Mouse (Mus musculus): ENCODE results near the gene Sgcd. TPM values are rescaled to one million over a fixed set of nuclear protein-coding genes. Genes with fewer than 3 reads are reported as not detected.

Gene Sgcd
- polyA plus RNA-seq, 1 experiment = 7.2 TPM

GRCm38 (mm10) chr11:47885310-47885709 lies 103.5 kb downstream of the Sgcd start:
- no peak overlapping the region for H3K4me3 ChIP-seq

GRCm38 (mm10) chr11:47883545-47883944 lies 105.2 kb downstream of the Sgcd start:
- Histone ChIP-seq H3K79me2 (ENCODE audit: control insufficient read depth, insufficient read depth) (no peaks in the 10 kb centered on the region), H3K27me3 (ENCODE audit: control insufficient read depth, insufficient read depth, insufficient read length) (no peaks in the 10 kb centered on the region), H3K36me3 (ENCODE audit: control insufficient read depth, insufficient read depth) (no peaks in the 10 kb centered on the region), H3ac (ENCODE audit: control insufficient read depth, insufficient read length) (no peak overlapping the region), H3K4me3 (no peak overlapping the region), H3K4me2 (ENCODE audit: low read depth) (no peak overlapping the region)
- TF ChIP-seq MAX (IDR thresholded peaks at IDR 0.05; ENCODE audit: low read depth) = no peak
- no peak for TF ChIP-seq USF1 (IDR thresholded peaks at IDR 0.05; ENCODE audit: low read depth)
- TF ChIP-seq MYOG (IDR thresholded peaks at IDR 0.05; ENCODE audit: control insufficient read depth in 1 of 3, insufficient read depth in 1 of 3, insufficient read length in 2 of 3, low read depth in 2 of 3) = no peak
- no peak for TF ChIP-seq E2F4 (IDR thresholded peaks at IDR 0.05; ENCODE audit: insufficient read depth)
- TF ChIP-seq TCF12 (IDR thresholded peaks at IDR 0.05; ENCODE audit: insufficient read depth, poor library complexity, severe bottlenecking) = no peak
- TF ChIP-seq SRF (IDR thresholded peaks at IDR 0.05; ENCODE audit: control insufficient read depth, insufficient read length, low read depth) = no peak
- TF ChIP-seq CEBPB (IDR thresholded peaks at IDR 0.05; ENCODE audit: insufficient read depth, poor library complexity, severe bottlenecking) = no peak
- no peak for TF ChIP-seq POLR2A (IDR thresholded peaks at IDR 0.05; ENCODE audit: insufficient read length, low read depth)
- no peak for TF ChIP-seq REST (IDR thresholded peaks at IDR 0.05; ENCODE audit: insufficient read depth, insufficient read length)
- TF ChIP-seq POLR2AphosphoS2 (IDR thresholded peaks at IDR 0.05; ENCODE audit: insufficient read length, low read depth) = no peak
- TF ChIP-seq TCF3 (IDR thresholded peaks at IDR 0.05; ENCODE audit: insufficient read length, low read depth) = no peak
- TF ChIP-seq MYOD1 (IDR thresholded peaks at IDR 0.05; ENCODE audit: control insufficient read depth in 1 of 3, insufficient read length in 2 of 3, low read depth in 2 of 3) = no peak

More at GRCm38 (mm10) chr11:47885310-47885709, 103.5 kb downstream of the Sgcd start:
- no peaks in the 10 kb centered on the region for H3K27me3 ChIP-seq (ENCODE audit: control insufficient read depth, insufficient read depth, insufficient read length)
- H3K79me2 ChIP-seq (ENCODE audit: control insufficient read depth, insufficient read depth) = no peaks in the 10 kb centered on the region
- no peak for TF ChIP-seq E2F4 (IDR thresholded peaks at IDR 0.05; ENCODE audit: insufficient read depth)
- TF ChIP-seq TCF3 (IDR thresholded peaks at IDR 0.05; ENCODE audit: insufficient read length, low read depth) = no peak
- TF ChIP-seq MYOG (IDR thresholded peaks at IDR 0.05; ENCODE audit: control insufficient read depth in 1 of 3, insufficient read depth in 1 of 3, insufficient read length in 2 of 3, low read depth in 2 of 3) = no peak
- TF ChIP-seq USF1 (IDR thresholded peaks at IDR 0.05; ENCODE audit: low read depth) = no peak
- TF ChIP-seq REST (IDR thresholded peaks at IDR 0.05; ENCODE audit: insufficient read depth, insufficient read length) = no peak
- no peak for TF ChIP-seq TCF12 (IDR thresholded peaks at IDR 0.05; ENCODE audit: insufficient read depth, poor library complexity, severe bottlenecking)
- no peak for TF ChIP-seq MYOD1 (IDR thresholded peaks at IDR 0.05; ENCODE audit: control insufficient read depth in 1 of 3, insufficient read length in 2 of 3, low read depth in 2 of 3)
- no peak for TF ChIP-seq CEBPB (IDR thresholded peaks at IDR 0.05; ENCODE audit: insufficient read depth, poor library complexity, severe bottlenecking)
- TF ChIP-seq SRF (IDR thresholded peaks at IDR 0.05; ENCODE audit: control insufficient read depth, insufficient read length, low read depth) = no peak
- TF ChIP-seq POLR2AphosphoS2 (IDR thresholded peaks at IDR 0.05; ENCODE audit: insufficient read length, low read depth) = no peak
- TF ChIP-seq MAX (IDR thresholded peaks at IDR 0.05; ENCODE audit: low read depth) = no peak
- no peak for TF ChIP-seq POLR2A (IDR thresholded peaks at IDR 0.05; ENCODE audit: insufficient read length, low read depth)
- no peak overlapping the region for H3K4me2 ChIP-seq (ENCODE audit: low read depth)
- no peak overlapping the region for H3ac ChIP-seq (ENCODE audit: control insufficient read depth, insufficient read length)
- no peaks in the 10 kb centered on the region for H3K36me3 ChIP-seq (ENCODE audit: control insufficient read depth, insufficient read depth)

- H3K36me3 ChIP-seq (ENCODE audit: control insufficient read depth, insufficient read depth) = no peaks in the 10 kb centered on the region
- no peak overlapping the region for H3K4me3 ChIP-seq
- H3K27me3 ChIP-seq (ENCODE audit: control insufficient read depth, insufficient read depth, insufficient read length) = no peaks in the 10 kb centered on the region
- no peak overlapping the region for H3ac ChIP-seq (ENCODE audit: control insufficient read depth, insufficient read length)
- TF ChIP-seq CEBPB (IDR thresholded peaks at IDR 0.05; ENCODE audit: insufficient read depth, poor library complexity, severe bottlenecking) (no peak), REST (IDR thresholded peaks at IDR 0.05; ENCODE audit: insufficient read depth, insufficient read length) (no peak), MYOD1 (IDR thresholded peaks at IDR 0.05; ENCODE audit: control insufficient read depth in 1 of 3, insufficient read length in 2 of 3, low read depth in 2 of 3) (no peak), USF1 (IDR thresholded peaks at IDR 0.05; ENCODE audit: low read depth) (no peak), TCF12 (IDR thresholded peaks at IDR 0.05; ENCODE audit: insufficient read depth, poor library complexity, severe bottlenecking) (no peak), POLR2A (IDR thresholded peaks at IDR 0.05; ENCODE audit: insufficient read length, low read depth) (no peak), SRF (IDR thresholded peaks at IDR 0.05; ENCODE audit: control insufficient read depth, insufficient read length, low read depth) (no peak), TCF3 (IDR thresholded peaks at IDR 0.05; ENCODE audit: insufficient read length, low read depth) (no peak), MAX (IDR thresholded peaks at IDR 0.05; ENCODE audit: low read depth) (no peak), E2F4 (IDR thresholded peaks at IDR 0.05; ENCODE audit: insufficient read depth) (no peak), POLR2AphosphoS2 (IDR thresholded peaks at IDR 0.05; ENCODE audit: insufficient read length, low read depth) (no peak), MYOG (IDR thresholded peaks at IDR 0.05; ENCODE audit: control insufficient read depth in 1 of 3, insufficient read depth in 1 of 3, insufficient read length in 2 of 3, low read depth in 2 of 3) (no peak)
- no peaks in the 10 kb centered on the region for H3K79me2 ChIP-seq (ENCODE audit: control insufficient read depth, insufficient read depth)
- no peak overlapping the region for H3K4me2 ChIP-seq (ENCODE audit: low read depth)
Measured at GRCm38 (mm10) chr11:47876633-47877170, 112.1 kb downstream of the Sgcd start.

DNA sequence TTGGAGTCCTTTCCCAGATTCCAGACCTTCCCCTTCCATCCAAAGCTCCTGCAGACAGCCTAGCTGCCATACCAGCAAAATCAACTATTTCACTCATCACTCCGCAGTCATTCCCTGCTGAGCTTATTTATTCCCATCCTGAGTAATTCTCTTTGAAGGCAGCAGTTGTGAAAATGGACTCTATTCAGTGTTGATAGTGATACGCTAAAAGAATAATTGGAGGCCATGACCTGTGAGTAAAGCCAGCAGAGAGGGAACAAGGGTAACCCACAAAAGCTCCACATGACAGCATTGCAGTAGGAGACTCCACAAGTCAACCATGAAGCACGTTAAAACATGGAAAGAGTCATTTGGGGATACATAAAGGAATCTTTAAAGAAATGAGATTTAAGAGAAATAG lies 142.9 kb downstream of the Sgcd start:
- Histone ChIP-seq H3K4me2 (ENCODE audit: low read depth) (no peak overlapping the region), H3K27me3 (ENCODE audit: control insufficient read depth, insufficient read depth, insufficient read length) (no peaks in the 10 kb centered on the region), H3K79me2 (ENCODE audit: control insufficient read depth, insufficient read depth) (no peaks in the 10 kb centered on the region), H3ac (ENCODE audit: control insufficient read depth, insufficient read length) (no peak overlapping the region), H3K4me3 (no peak overlapping the region), H3K36me3 (ENCODE audit: control insufficient read depth, insufficient read depth) (no peaks in the 10 kb centered on the region)
- TF ChIP-seq CEBPB (IDR thresholded peaks at IDR 0.05; ENCODE audit: insufficient read depth, poor library complexity, severe bottlenecking) (no peak), TCF3 (IDR thresholded peaks at IDR 0.05; ENCODE audit: insufficient read length, low read depth) (no peak), POLR2AphosphoS2 (IDR thresholded peaks at IDR 0.05; ENCODE audit: insufficient read length, low read depth) (no peak), POLR2A (IDR thresholded peaks at IDR 0.05; ENCODE audit: insufficient read length, low read depth) (no peak), REST (IDR thresholded peaks at IDR 0.05; ENCODE audit: insufficient read depth, insufficient read length) (no peak), USF1 (IDR thresholded peaks at IDR 0.05; ENCODE audit: low read depth) (no peak), MYOD1 (IDR thresholded peaks at IDR 0.05; ENCODE audit: control insufficient read depth in 1 of 3, insufficient read length in 2 of 3, low read depth in 2 of 3) (no peak), SRF (IDR thresholded peaks at IDR 0.05; ENCODE audit: control insufficient read depth, insufficient read length, low read depth) (no peak), E2F4 (IDR thresholded peaks at IDR 0.05; ENCODE audit: insufficient read depth) (no peak), TCF12 (IDR thresholded peaks at IDR 0.05; ENCODE audit: insufficient read depth, poor library complexity, severe bottlenecking) (no peak), MYOG (IDR thresholded peaks at IDR 0.05; ENCODE audit: control insufficient read depth in 1 of 3, insufficient read depth in 1 of 3, insufficient read length in 2 of 3, low read depth in 2 of 3) (no peak), MAX (IDR thresholded peaks at IDR 0.05; ENCODE audit: low read depth) (no peak)
